9 mouse cellular contexts compared by ENCODE assay signal in the genomic region with DNA sequence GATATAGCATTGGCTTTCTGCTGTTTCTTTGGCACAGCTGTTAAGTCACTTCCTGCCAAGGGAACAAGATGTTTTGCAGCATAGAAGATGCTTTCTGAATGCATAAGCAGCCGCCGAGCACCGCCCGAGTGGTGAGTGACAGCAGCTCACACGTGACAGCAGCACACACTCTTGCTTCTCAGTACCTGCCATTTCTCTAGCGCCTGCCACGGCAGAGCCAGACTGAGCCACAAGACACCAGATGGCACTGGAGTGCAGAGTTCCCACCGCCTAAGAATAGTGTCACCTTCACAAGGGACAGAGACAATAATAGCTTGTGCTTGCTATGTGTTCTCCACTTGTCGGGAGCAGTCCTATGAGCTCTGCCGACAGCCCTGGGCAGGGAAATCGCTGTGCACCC. TPM values are rescaled to one million over a fixed set of nuclear protein-coding genes. Genes with fewer than 3 reads are reported as not detected.
A peak's percentile ranks its signal among the peaks of the same experiment; 100 is the strongest.
DNase-seq lines count a peak whose midpoint lies in the region; ATAC-seq and TF ChIP-seq lines count a peak whose summit lies in the region.
"Had no signal": no experiment of that assay in that cellular context is flagged by ENCODE, and none has a peak within 500 bp of the region (broad histone marks: within the 10 kb centered on the region; RNA-seq: fewer than 3 reads in every experiment).

No protein-coding gene starts in this region.

- H3K9ac ChIP-seq in heart, embryonic 16.5 days (ENCODE audit: low read length) = 0 out of 2 replicates have a peak overlapping the region, but pooled peaks have one; percentile 23

- 18% methylated on average over 11 of the region's 11 CpGs for WGBS in heart, embryonic 16.5 days
- 34% methylated on average over 11 of the region's 11 CpGs for WGBS in lung, adult 2 months

- H3K27me3 ChIP-seq in heart, embryonic 16.5 days (ENCODE audit: control insufficient read depth, insufficient read depth, low read length) = no peaks in the 10 kb centered on the region

- peak; percentile 90 for ATAC-seq in heart, embryonic 16.5 days (replicated peaks; ENCODE audit: extremely low read depth, insufficient read depth, low FRiP score)
- peak; percentile 47 for ATAC-seq in megakaryocyte progenitor cell, adult 5-6 weeks (replicated peaks; ENCODE audit: poor library complexity)

- H3K9me3 ChIP-seq in heart, embryonic 16.5 days (replicated peaks; ENCODE audit: control insufficient read depth, low read length) = no peaks in the 10 kb centered on the region

- peak overlapping the region; percentile 79 for H3K27ac ChIP-seq in layer of hippocampus, adult 2 months
- H3K27ac ChIP-seq in heart, embryonic 16.5 days (ENCODE audit: low read length) = peak overlapping the region; percentile 63

- no peak overlapping the region for H3K4me3 ChIP-seq in layer of hippocampus, adult 2 months
- H3K4me3 ChIP-seq in heart, embryonic 16.5 days (ENCODE audit: low read length) = no peak overlapping the region
- H3K4me3 ChIP-seq in lung, adult 2 months (replicated peaks; ENCODE audit: extremely low read depth, low read depth, low read length) = no peak overlapping the region

- peaks cover 9% of the 10 kb centered on the region; the same call in 1 of the 2 replicates for H3K4me1 ChIP-seq in heart, embryonic 16.5 days (ENCODE audit: control insufficient read depth, insufficient read depth, low read length)
- no peaks in the 10 kb centered on the region for H3K4me1 ChIP-seq in lung, adult 2 months (ENCODE audit: control insufficient read depth, insufficient read depth, low read length)

- H3K4me2 ChIP-seq in heart, embryonic 16.5 days (ENCODE audit: low read depth, low read length) = 0 out of 2 replicates have a peak overlapping the region, but pooled peaks have one; percentile 7

- peak; percentile 61 for TF ChIP-seq CTCF in layer of hippocampus, adult 2 months (conservative IDR thresholded peaks at IDR 0.05)
- no peak for TF ChIP-seq CTCF in lung, adult 2 months (IDR thresholded peaks at IDR 0.05; ENCODE audit: insufficient read depth, low read length)

- peak; percentile 52 to 72 for DNase-seq in layer of hippocampus, adult 2 months (ENCODE audit: low spot score in 2 of 2)
- DNase-seq in layer of hippocampus, postnatal 14 days (ENCODE audit: low spot score in 2 of 2) = no peak
- peak; percentile 85 to 87 for DNase-seq in cerebellum, postnatal 25 days
- DNase-seq in B cell, adult 2 months = no peak
- DNase-seq in lung, adult 2 months = no peak
- DNase-seq in thymus, adult 18-20 months = no peak

- no peaks in the 10 kb centered on the region for H3K36me3 ChIP-seq in heart, embryonic 16.5 days (ENCODE audit: control insufficient read depth, insufficient read depth)

- TF ChIP-seq POLR2A in lung, adult 2 months (IDR thresholded peaks at IDR 0.05; ENCODE audit: borderline replicate concordance, extremely low read depth, low read depth, low read length) = no peak

RNA-seq across cellular contexts. Expression of a gene that starts 23.9 kb away (rescaled TPM):
- 10 to 100 TPM; 59.1 to 62.3 TPM for total RNA-seq in layer of hippocampus, adult 2 months (2021)
- total RNA-seq in layer of hippocampus, postnatal 14 days (2021) = 10 to 100 TPM; 33.1 to 35.8 TPM
- polyA plus RNA-seq in heart, embryonic 16.5 days (2015; fragmentation: Nextera tagmentation; extraction: Ambion mirVana) = 0.08 TPM in 1 of 2 replicates, not detected in the other
- total RNA-seq in megakaryocyte progenitor cell, adult 5-6 weeks (2015) = not detected in 2 replicates
- not detected in 2 replicates for total RNA-seq in megakaryocyte progenitor cell, adult 5-6 weeks (2017)
- polyA plus RNA-seq in lung, adult 2 months (2012; rRNA removed) = 0.50 and 1.1 TPM in 2 replicates
- total RNA-seq: neutrophil, adult 5-6 weeks had no signal

RNA-seq across cellular contexts. Expression of a gene that starts 34.5 kb away (rescaled TPM):
- 100 to 1,000 TPM; 276 to 290 TPM for total RNA-seq in layer of hippocampus, adult 2 months (2021)
- 100 to 1,000 TPM; 281 to 304 TPM for total RNA-seq in layer of hippocampus, postnatal 14 days (2021)
- 4.6 and 5.7 TPM in 2 replicates for polyA plus RNA-seq in heart, embryonic 16.5 days (2015; fragmentation: Nextera tagmentation; extraction: Ambion mirVana)
- total RNA-seq in megakaryocyte progenitor cell, adult 5-6 weeks (2015) = not detected in 2 replicates
- total RNA-seq in megakaryocyte progenitor cell, adult 5-6 weeks (2017) = not detected in 2 replicates
- polyA plus RNA-seq in lung, adult 2 months (2012; rRNA removed) = 0.72 and 1.5 TPM in 2 replicates

Comparison
In these comparisons a context has a peak if more than half of its experiments do, and no peak if none do; other contexts are left out.
1. DNase-seq: peak in layer of hippocampus, adult 2 months (2 of 2) and cerebellum, postnatal 25 days (2 of 2); none in layer of hippocampus, postnatal 14 days (0 of 2), B cell, adult 2 months (0 of 2), lung, adult 2 months (single experiment) and thymus, adult 18-20 months (0 of 2).
2. RNA of a gene that starts 23.9 kb away (total RNA-seq): 59.1 to 62.3 TPM in layer of hippocampus, adult 2 months and 33.1 to 35.8 TPM in layer of hippocampus, postnatal 14 days; not detected in megakaryocyte progenitor cell, adult 5-6 weeks; every median in the first group is over 10 times any median in the second.
3. RNA of a gene that starts 34.5 kb away (total RNA-seq): 281 to 304 TPM in layer of hippocampus, postnatal 14 days and 276 to 290 TPM in layer of hippocampus, adult 2 months; not detected in megakaryocyte progenitor cell, adult 5-6 weeks; every median in the first group is over 100 times any median in the second.